Comparison of ENCODE assay signal across 14 mouse cellular contexts in the genomic region with DNA sequence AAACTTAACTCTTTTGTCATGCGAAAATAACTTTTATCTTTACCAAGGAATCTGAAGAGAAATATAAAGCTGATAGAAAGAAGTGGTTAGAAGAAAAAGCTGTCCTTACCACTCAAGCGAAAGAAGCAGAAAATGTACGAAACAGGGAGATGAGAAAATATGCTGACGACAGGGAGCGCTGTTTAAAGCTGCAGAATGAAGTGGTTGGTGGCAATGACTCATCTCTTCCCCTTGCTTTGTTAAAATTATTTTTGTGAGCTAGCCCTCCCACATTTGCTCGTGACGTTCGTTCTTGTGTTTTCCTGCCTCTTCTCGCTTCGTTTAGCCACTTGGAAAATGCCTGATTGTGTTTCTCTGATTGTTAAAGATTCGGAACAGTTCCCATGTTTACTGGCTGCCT. TPM values are rescaled to one million over a fixed set of nuclear protein-coding genes. Genes with fewer than 3 reads are reported as not detected.
DNase-seq lines count a peak whose midpoint lies in the region; ATAC-seq and TF ChIP-seq lines count a peak whose summit lies in the region.
"Had no signal": no experiment of that assay in that cellular context is flagged by ENCODE, and none has a peak within 500 bp of the region (broad histone marks: within the 10 kb centered on the region; RNA-seq: fewer than 3 reads in every experiment).

No protein-coding gene starts in this region.

- 61% methylated on average over 11 of the region's 11 CpGs for WGBS in heart, postnatal 0 days

- H3K4me1 ChIP-seq in heart, postnatal 0 days (ENCODE audit: control insufficient read depth, insufficient read depth) = peaks cover under 1% of the 10 kb centered on the region; the same call in 1 of the 2 replicates
- H3K4me1 ChIP-seq: embryonic facial prominence, embryonic 15.5 days had no signal

- H3K36me3 ChIP-seq in heart, postnatal 0 days (replicated peaks; ENCODE audit: control insufficient read depth, insufficient read depth, low read length) = peaks cover 59% of the 10 kb centered on the region

- no peak overlapping the region for H3K4me2 ChIP-seq in heart, postnatal 0 days (ENCODE audit: low read depth, low read length)
- H3K4me2 ChIP-seq: embryonic facial prominence, embryonic 15.5 days had no signal

- peak; percentile 40 for DNase-seq in heart, postnatal 0 days (ENCODE audit: low spot score)
- DNase-seq in heart, postnatal 36 days = no peak
- DNase-seq in Muller cell, postnatal 12 days (ENCODE audit: inconsistent ontology term) = peak; percentile 70
- peak; percentile 31 to 62 for DNase-seq in frontal cortex, postnatal 36 days (ENCODE audit: low spot score in 2 of 2)
- DNase-seq in naive thymus-derived CD4-positive, alpha-beta T cell, adult 2 months (ENCODE audit: low read depth) = peak; percentile 20
- no peak for DNase-seq in urinary bladder, postnatal 4 days (ENCODE audit: low spot score in 2 of 2)
- no peak for DNase-seq in thymus, postnatal 4 days
- DNase-seq in embryo, embryonic 11 days = no peak
- DNase-seq: adrenal gland, postnatal 14 days; cerebellum, adult 2 months; kidney, postnatal 36 days had no signal

- no peak for TF ChIP-seq EP300 in heart, postnatal 0 days (IDR thresholded peaks at IDR 0.05; ENCODE audit: low read depth)

- no peak overlapping the region for H3K4me3 ChIP-seq in heart, postnatal 0 days (ENCODE audit: low read depth, low read length)
- H3K4me3 ChIP-seq: embryonic facial prominence, embryonic 15.5 days had no signal

- no peak for ATAC-seq in heart, postnatal 0 days (ENCODE audit: insufficient read depth, low read depth)
- ATAC-seq: hindbrain, embryonic 16.5 days had no signal

- no peaks in the 10 kb centered on the region for H3K27me3 ChIP-seq in heart, postnatal 0 days (ENCODE audit: control insufficient read depth, insufficient read depth, low read length)
- H3K27me3 ChIP-seq: embryonic facial prominence, embryonic 15.5 days had no signal

- H3K9ac ChIP-seq in heart, postnatal 0 days (replicated peaks; ENCODE audit: low read depth, low read length) = no peak overlapping the region
- H3K9ac ChIP-seq: embryonic facial prominence, embryonic 15.5 days had no signal

- intact Hi-C loops in heart, postnatal 36 days (cut with DNase I) = no loop called here

- TF ChIP-seq CTCF in heart, postnatal 0 days (IDR thresholded peaks at IDR 0.05; ENCODE audit: low read depth) = no peak; the same call in 1 of the 2 replicates

- no peaks in the 10 kb centered on the region for H3K9me3 ChIP-seq in heart, postnatal 0 days (replicated peaks; ENCODE audit: control insufficient read depth, low read length)
- H3K9me3 ChIP-seq: embryonic facial prominence, embryonic 15.5 days had no signal

- H3K27ac ChIP-seq in heart, postnatal 0 days (ENCODE audit: low read depth) = no peak overlapping the region
- H3K27ac ChIP-seq: embryonic facial prominence, embryonic 15.5 days had no signal

RNA-seq across cellular contexts. Expression of gene Kif20b, which starts 37.2 kb away (rescaled TPM):
- 2.3 and 7.3 TPM in 2 replicates for total RNA-seq in heart, postnatal 0 days (2014; rRNA removed; ENCODE audit: low replicate concordance)
- polyA plus RNA-seq in heart, postnatal 0 days (2015; fragmentation: Nextera tagmentation; extraction: Ambion mirVana) = 12.9 and 14.2 TPM in 2 replicates
- 1 to 10 TPM; 1.6 to 1.9 TPM for total RNA-seq in heart, postnatal 36 days (2021)
- polyA plus RNA-seq: liver, adult 2 months had no signal

Comparison
In these comparisons a context has a peak if more than half of its experiments do, and no peak if none do; other contexts are left out.
1. DNase-seq: peak in heart, postnatal 0 days (single experiment), Muller cell, postnatal 12 days (single experiment), frontal cortex, postnatal 36 days (2 of 2) and naive thymus-derived CD4-positive, alpha-beta T cell, adult 2 months (single experiment); none in heart, postnatal 36 days (0 of 2), urinary bladder, postnatal 4 days (0 of 2), thymus, postnatal 4 days (single experiment) and embryo, embryonic 11 days (single experiment).